Mouse (Mus musculus) heart, embryonic 15.5 days (tissue): ENCODE results near the gene F2rl2. TPM values are rescaled to one million over a fixed set of nuclear protein-coding genes. Genes with fewer than 3 reads are reported as not detected.

Source experiments
- ATAC-seq: fragments of 200-750 bp; cut with Nextera tagmentation; replicated peaks from 2 replicates; pipeline ENCODE4 v1.8.0; 2017; ENCODE audit warnings: low read depth, moderate TSS enrichment; ENCODE audit not compliant: insufficient number of reproducible peaks, insufficient read depth, low FRiP score
- H3K27ac ChIP-seq: fragments of 300-500 bp; sonication (generic); 2 replicates; pipeline ENCODE4 v1.5.1; 2015; ENCODE audit warnings: mild to moderate bottlenecking, inconsistent platforms
- H3K27me3 ChIP-seq: fragments of 300-500 bp; sonication (generic); 2 replicates; pipeline ENCODE4 v1.6.1; 2015; ENCODE audit warnings: inconsistent platforms
- H3K36me3 ChIP-seq: fragments of 300-500 bp; sonication (generic); 2 replicates; pipeline ENCODE4 v1.6.1; 2015; ENCODE audit warnings: mild to moderate bottlenecking, inconsistent platforms
- H3K4me1 ChIP-seq: fragments of 300-500 bp; sonication (generic); replicated peaks from 2 replicates; pipeline ENCODE4 v1.6.1; 2015; ENCODE audit warnings: inconsistent platforms
- H3K4me2 ChIP-seq: fragments of 300-500 bp; sonication (generic); 2 replicates; pipeline ENCODE4 v1.6.1; 2015; ENCODE audit warnings: inconsistent platforms, mild to moderate bottlenecking, moderate library complexity
- H3K4me3 ChIP-seq: fragments of 300-500 bp; sonication (generic); 2 replicates; pipeline ENCODE4 v1.5.1; 2015; ENCODE audit warnings: mild to moderate bottlenecking, inconsistent platforms
- H3K9ac ChIP-seq: fragments of 300-500 bp; sonication (generic); 2 replicates; pipeline ENCODE4 v1.6.1; 2015; ENCODE audit warnings: mild to moderate bottlenecking, inconsistent platforms
- H3K9me3 ChIP-seq: fragments of 300-500 bp; sonication (generic); replicated peaks from 2 replicates; pipeline ENCODE4 v1.6.1; 2016; ENCODE audit warnings: inconsistent platforms
- WGBS: fragments of 180-500 bp; shearing (Covaris S2); methylation state at CpG from one replicate; pipeline ENCODE4 v1.1.7; 2015; ENCODE audit warnings: mixed read lengths; 5-methylcytosine and 5-hydroxymethylcytosine counted together
- polyA plus RNA-seq: library from polyadenylated mRNA; unstranded; fragments of >200 nt; fragmentation: Nextera tagmentation; extraction: Ambion mirVana; gene quantifications from 2 replicates; pipeline ENCODE4 v1.2.1, GENCODE M21; 2015

The F2rl2 gene
- polyA plus RNA-seq, 1 experiment from 2014 or later = 0.52 TPM

- peaks cover 5% of the 10 kb centered on the region; the same call in 1 of the 2 replicates for H3K4me1 ChIP-seq
- H3K27me3 ChIP-seq = no peaks in the 10 kb centered on the region
- no peak overlapping the region for H3K9ac ChIP-seq
- no peak overlapping the region for H3K27ac ChIP-seq
- ATAC-seq = no peak
- H3K4me2 ChIP-seq = no peak overlapping the region
- no peak overlapping the region for H3K4me3 ChIP-seq
- H3K36me3 ChIP-seq = no peaks in the 10 kb centered on the region
- no peaks in the 10 kb centered on the region for H3K9me3 ChIP-seq
- WGBS = 72% methylated on average over 9 of the region's 9 CpGs
Measured at GRCm38 (mm10) chr13:95742881-95743466, 46.3 kb downstream of the F2rl2 start.

GRCm38 (mm10) chr13:95745451-95745850 is 48.8 kb downstream of the F2rl2 start:
- Histone ChIP-seq H3K4me1 (peaks cover 5% of the 10 kb centered on the region; the same call in 1 of the 2 replicates), H3K4me2 (no peak overlapping the region), H3K36me3 (no peaks in the 10 kb centered on the region), H3K9me3 (no peaks in the 10 kb centered on the region), H3K27me3 (no peaks in the 10 kb centered on the region), H3K9ac (no peak overlapping the region), H3K27ac (no peak overlapping the region), H3K4me3 (no peak overlapping the region)
- no peak for ATAC-seq
- WGBS = 56% methylated on average over 4 of the region's 4 CpGs

GRCm38 (mm10) chr13:95746509-95746908 is 49.9 kb downstream of the F2rl2 start:
- H3K27ac ChIP-seq = no peak overlapping the region
- no peak overlapping the region for H3K4me3 ChIP-seq
- no peak for ATAC-seq
- no peaks in the 10 kb centered on the region for H3K36me3 ChIP-seq
- no peak overlapping the region for H3K4me2 ChIP-seq
- WGBS = 12% methylated on average over 6 of the region's 6 CpGs
- H3K9ac ChIP-seq = no peak overlapping the region
- peaks cover 5% of the 10 kb centered on the region; the same call in 1 of the 2 replicates for H3K4me1 ChIP-seq
- H3K9me3 ChIP-seq = no peaks in the 10 kb centered on the region
- no peaks in the 10 kb centered on the region for H3K27me3 ChIP-seq

GRCm38 (mm10) chr13:95747101-95747500 is 50.4 kb downstream of the F2rl2 start:
- H3K9me3 ChIP-seq = no peaks in the 10 kb centered on the region
- no peak overlapping the region for H3K9ac ChIP-seq
- WGBS = 69% methylated on average over 7 of the region's 7 CpGs
- no peak overlapping the region for H3K27ac ChIP-seq
- no peak overlapping the region for H3K4me3 ChIP-seq
- H3K4me1 ChIP-seq = peaks cover 5% of the 10 kb centered on the region; the same call in 1 of the 2 replicates
- no peaks in the 10 kb centered on the region for H3K27me3 ChIP-seq
- H3K36me3 ChIP-seq = no peaks in the 10 kb centered on the region
- no peak overlapping the region for H3K4me2 ChIP-seq
- ATAC-seq = no peak

GRCm38 (mm10) chr13:95747541-95747940 is 50.9 kb downstream of the F2rl2 start:
- Histone ChIP-seq H3K4me2 (no peak overlapping the region), H3K36me3 (no peaks in the 10 kb centered on the region), H3K27me3 (no peaks in the 10 kb centered on the region), H3K27ac (no peak overlapping the region), H3K9me3 (no peaks in the 10 kb centered on the region), H3K4me3 (no peak overlapping the region), H3K9ac (no peak overlapping the region), H3K4me1 (peaks cover 8% of the 10 kb centered on the region; the same call in 1 of the 2 replicates)
- 46% methylated on average over 11 of the region's 11 CpGs for WGBS
- ATAC-seq = no peak

Other genes starting within 250 kb of the F2rl2 start
- gene S100z, start 218.1 kb upstream of the F2rl2 start, polyA plus RNA-seq = not detected in 2 replicates
- gene F2rl1, start 171.6 kb upstream of the F2rl2 start, polyA plus RNA-seq = 0.72 and 1.4 TPM in 2 replicates
- 98.6 and 109 TPM in 2 replicates for gene F2r, start 78.4 kb upstream of the F2rl2 start, polyA plus RNA-seq
- 2.4 and 4.4 TPM in 2 replicates for gene Iqgap2, start 195.1 kb downstream of the F2rl2 start, polyA plus RNA-seq